23 mouse cellular contexts compared by ENCODE assay signal in genomic region chr6:146918341-146918740, GRCm38 (mm10). TPM values are rescaled to one million over a fixed set of nuclear protein-coding genes. Genes with fewer than 3 reads are reported as not detected.
A peak's percentile ranks its signal among the peaks of the same experiment; 100 is the strongest.
DNase-seq lines count a peak whose midpoint lies in the region; ATAC-seq and TF ChIP-seq lines count a peak whose summit lies in the region.
"Had no signal": no experiment of that assay in that cellular context is flagged by ENCODE, and none has a peak within 500 bp of the region (broad histone marks: within the 10 kb centered on the region; RNA-seq: fewer than 3 reads in every experiment).

No protein-coding gene starts in this region.

- H3K27ac ChIP-seq in limb, embryonic 12.5 days = 0 out of 2 replicates have a peak overlapping the region, but pooled peaks have one; percentile 7
- no peak overlapping the region for H3K27ac ChIP-seq in limb, embryonic 10.5 days
- peak overlapping the region; percentile 54 for H3K27ac ChIP-seq in kidney, postnatal 0 days
- H3K27ac ChIP-seq in intestine, postnatal 0 days (ENCODE audit: low read depth, low read length) = no peak overlapping the region
- H3K27ac ChIP-seq: embryonic facial prominence, embryonic 10.5 days; hindbrain, embryonic 10.5 days; hindbrain, embryonic 14.5 days had no signal

- H3K9me3 ChIP-seq in limb, embryonic 12.5 days = no peaks in the 10 kb centered on the region
- no peaks in the 10 kb centered on the region for H3K9me3 ChIP-seq in limb, embryonic 10.5 days (replicated peaks)
- H3K9me3 ChIP-seq in kidney, postnatal 0 days (replicated peaks; ENCODE audit: low read length) = no peaks in the 10 kb centered on the region
- no peaks in the 10 kb centered on the region for H3K9me3 ChIP-seq in intestine, postnatal 0 days (ENCODE audit: control insufficient read depth)
- H3K9me3 ChIP-seq: embryonic facial prominence, embryonic 10.5 days; G1E; heart, embryonic 12.5 days; hindbrain, embryonic 10.5 days had no signal

- H3K9ac ChIP-seq in limb, embryonic 12.5 days (replicated peaks) = no peak overlapping the region
- H3K9ac ChIP-seq in kidney, postnatal 0 days (ENCODE audit: low read depth, low read length) = no peak overlapping the region
- no peak overlapping the region for H3K9ac ChIP-seq in intestine, postnatal 0 days (ENCODE audit: low read depth, low read length)
- H3K9ac ChIP-seq: heart, embryonic 12.5 days; hindbrain, embryonic 14.5 days had no signal

- H3K4me3 ChIP-seq in limb, embryonic 12.5 days (replicated peaks) = no peak overlapping the region
- no peak overlapping the region for H3K4me3 ChIP-seq in limb, embryonic 10.5 days
- no peak overlapping the region for H3K4me3 ChIP-seq in kidney, postnatal 0 days (replicated peaks; ENCODE audit: low read depth, low read length)
- no peak overlapping the region for H3K4me3 ChIP-seq in intestine, postnatal 0 days (ENCODE audit: low read depth, low read length)
- H3K4me3 ChIP-seq: embryonic facial prominence, embryonic 10.5 days; heart, embryonic 12.5 days; hindbrain, embryonic 10.5 days had no signal

- DNase-seq in heart, adult 11 months = peak; percentile 82
- no peak for DNase-seq in heart, adult 18-20 months
- DNase-seq in limb, embryonic 10.5 days (ENCODE audit: low spot score) = no peak
- DNase-seq in kidney, postnatal 0 days (ENCODE audit: low spot score) = no peak
- no peak for DNase-seq in lung, postnatal 4 days
- DNase-seq: adrenal gland, adult 8-10 months; adrenal gland, postnatal 36 days; B cell, adult 2 months; cerebellum, adult 2 months; cerebellum, postnatal 10 days; gastrocnemius, postnatal 10 days had no signal

- ATAC-seq in limb, embryonic 12.5 days (ENCODE audit: insufficient number of reproducible peaks, insufficient read depth, low FRiP score, low TSS enrichment, low read depth) = no peak
- ATAC-seq in kidney, postnatal 0 days (replicated peaks; ENCODE audit: low FRiP score, low read depth) = 0 out of 2 replicates have a peak, but pooled peaks have one; percentile 46
- no peak for ATAC-seq in intestine, postnatal 0 days
- ATAC-seq: CD4-positive, CD25-positive, alpha-beta regulatory T cell, adult 4 months; forebrain, embryonic 14.5 days had no signal

- TF ChIP-seq CTCF in kidney, postnatal 0 days (IDR thresholded peaks at IDR 0.05; ENCODE audit: low read depth) = no peak
- no peak for TF ChIP-seq CTCF in intestine, postnatal 0 days (IDR thresholded peaks at IDR 0.05; ENCODE audit: low read depth)

- WGBS in limb, embryonic 12.5 days = 92% methylated on average over 6 of the region's 6 CpGs
- 91% methylated on average over 6 of the region's 6 CpGs for WGBS in limb, embryonic 10.5 days
- WGBS in kidney, postnatal 0 days = 76% methylated on average over 6 of the region's 6 CpGs
- 93% methylated on average over 6 of the region's 6 CpGs for WGBS in intestine, postnatal 0 days

- peaks cover 11% of the 10 kb centered on the region for H3K4me1 ChIP-seq in limb, embryonic 12.5 days (replicated peaks)
- peaks cover 12% of the 10 kb centered on the region for H3K4me1 ChIP-seq in limb, embryonic 10.5 days
- H3K4me1 ChIP-seq in kidney, postnatal 0 days (replicated peaks; ENCODE audit: insufficient read depth, low read length) = peaks cover 11% of the 10 kb centered on the region; the same call in 1 of the 2 replicates
- H3K4me1 ChIP-seq in intestine, postnatal 0 days (replicated peaks; ENCODE audit: control insufficient read depth, insufficient read depth, low read length) = no peaks in the 10 kb centered on the region

- H3K27me3 ChIP-seq in limb, embryonic 12.5 days = no peaks in the 10 kb centered on the region
- H3K27me3 ChIP-seq in limb, embryonic 10.5 days (ENCODE audit: low read depth, poor library complexity, severe bottlenecking) = no peaks in the 10 kb centered on the region
- H3K27me3 ChIP-seq in kidney, postnatal 0 days (ENCODE audit: insufficient read depth, low read length) = no peaks in the 10 kb centered on the region
- no peaks in the 10 kb centered on the region for H3K27me3 ChIP-seq in intestine, postnatal 0 days (replicated peaks; ENCODE audit: control insufficient read depth, insufficient read depth, low read length)
- H3K27me3 ChIP-seq: heart, embryonic 12.5 days had no signal

- no peak overlapping the region for H3K4me2 ChIP-seq in limb, embryonic 12.5 days
- H3K4me2 ChIP-seq in kidney, postnatal 0 days (ENCODE audit: low read length) = no peak overlapping the region
- H3K4me2 ChIP-seq in intestine, postnatal 0 days (replicated peaks; ENCODE audit: low read depth) = no peak overlapping the region
- H3K4me2 ChIP-seq: heart, embryonic 12.5 days; hindbrain, embryonic 14.5 days had no signal

- peaks cover 6% of the 10 kb centered on the region; the same call in 1 of the 2 replicates for H3K36me3 ChIP-seq in limb, embryonic 12.5 days
- peaks cover 3% of the 10 kb centered on the region; the same call in 1 of the 2 replicates for H3K36me3 ChIP-seq in limb, embryonic 10.5 days
- no peaks in the 10 kb centered on the region for H3K36me3 ChIP-seq in kidney, postnatal 0 days (ENCODE audit: insufficient read depth, low read length)
- H3K36me3 ChIP-seq in intestine, postnatal 0 days (ENCODE audit: control insufficient read depth, insufficient read depth) = no peaks in the 10 kb centered on the region
- H3K36me3 ChIP-seq: embryonic facial prominence, embryonic 10.5 days; G1E had no signal

RNA-seq across cellular contexts. Expression of gene Ppfibp1, which starts 30.1 kb away (rescaled TPM):
- 100 to 1,000 TPM; 115 to 130 TPM for total RNA-seq in heart, adult 18-20 months (2021)
- polyA plus RNA-seq in limb, embryonic 12.5 days (2016; fragmentation: Nextera tagmentation; extraction: Ambion mirVana) = 61.0 and 68.0 TPM in 2 replicates
- polyA plus RNA-seq in limb, embryonic 10.5 days (2016; fragmentation: Nextera tagmentation; extraction: Ambion mirVana) = 31.9 and 37.0 TPM in 2 replicates
- 55.9 and 60.2 TPM in 2 replicates for polyA plus RNA-seq in kidney, postnatal 0 days (2015; fragmentation: Nextera tagmentation; extraction: Ambion mirVana)
- 32.3 and 32.4 TPM in 2 replicates for polyA plus RNA-seq in intestine, postnatal 0 days (2015; fragmentation: Nextera tagmentation; extraction: Ambion mirVana)

RNA-seq across cellular contexts. Expression of gene 1700034J05Rik, which starts 35.9 kb away (rescaled TPM):
- total RNA-seq in heart, adult 18-20 months (2021) = not detected
- 0.10 and 0.11 TPM in 2 replicates for polyA plus RNA-seq in limb, embryonic 12.5 days (2016; fragmentation: Nextera tagmentation; extraction: Ambion mirVana)
- polyA plus RNA-seq in limb, embryonic 10.5 days (2016; fragmentation: Nextera tagmentation; extraction: Ambion mirVana) = 0.14 and 0.23 TPM in 2 replicates
- 0.09 TPM in 1 of 2 replicates, not detected in the other for polyA plus RNA-seq in kidney, postnatal 0 days (2015; fragmentation: Nextera tagmentation; extraction: Ambion mirVana)
- 0.24 TPM in 1 of 2 replicates, not detected in the other for polyA plus RNA-seq in intestine, postnatal 0 days (2015; fragmentation: Nextera tagmentation; extraction: Ambion mirVana)
- total RNA-seq: adrenal gland, adult 8-10 months; adrenal gland, postnatal 36 days; gastrocnemius, postnatal 10 days; gastrocnemius, postnatal 4 days; heart, adult 8-10 months; heart, postnatal 25 days had no signal
- polyA plus RNA-seq: CD4-positive, CD25-positive, alpha-beta regulatory T cell, adult 4 months; cerebellum, adult 2 months; forebrain, embryonic 14.5 days; G1E had no signal

Comparison
In these comparisons a context has a peak if more than half of its experiments do, and no peak if none do; other contexts are left out.
1. H3K27ac ChIP-seq: peak in limb, embryonic 12.5 days (single experiment) and kidney, postnatal 0 days (single experiment); none in limb, embryonic 10.5 days (single experiment) and intestine, postnatal 0 days (single experiment).